Mouse (Mus musculus) CH12.LX (cell line): ENCODE measurements around the gene Dnajc16.

Experiments used
- CTCF ChIP-seq, 2 experiments: IDR thresholded peaks in 1 of 2; conservative IDR thresholded peaks in 1 of 2; 2 replicates each; pipeline ENCODE4 v1.5.1; 2011 to 2012; ENCODE audit warnings: low read depth in 2 of 2, low read length in 2 of 2, improper control_type of control experiment in 1 of 2, inconsistent platforms in 1 of 2, mild to moderate bottlenecking in 1 of 2, moderate library complexity in 1 of 2
- EP300 ChIP-seq: IDR thresholded peaks from 2 replicates; pipeline ENCODE4 v1.6.1; 2011; ENCODE audit warnings: low read length, improper control_type of control experiment
- GABPA ChIP-seq: IDR thresholded peaks from 2 replicates; pipeline ENCODE4 v1.6.1; 2012; ENCODE audit warnings: low read depth, low read length, improper control_type of control experiment, inconsistent platforms; ENCODE audit not compliant: insufficient replicate concordance
- HCFC1 ChIP-seq: IDR thresholded peaks from 2 replicates; pipeline ENCODE4 v1.6.1; 2012; ENCODE audit warnings: low read depth, mild to moderate bottlenecking, inconsistent platforms, low read length, improper control_type of control experiment
- PAX5 ChIP-seq: IDR thresholded peaks from 2 replicates; pipeline ENCODE4 v1.6.1; 2012; ENCODE audit warnings: low read length, inconsistent platforms, mixed read lengths
- POLR2A ChIP-seq: IDR thresholded peaks from 2 replicates; pipeline ENCODE4 v1.6.1; 2011; ENCODE audit warnings: low read depth, mild to moderate bottlenecking, improper control_type of control experiment, low read length
- ZNF384 ChIP-seq: IDR thresholded peaks from 2 replicates; pipeline ENCODE4 v1.6.1; 2012; ENCODE audit warnings: low read depth, low read length, improper control_type of control experiment, inconsistent platforms

DNA sequence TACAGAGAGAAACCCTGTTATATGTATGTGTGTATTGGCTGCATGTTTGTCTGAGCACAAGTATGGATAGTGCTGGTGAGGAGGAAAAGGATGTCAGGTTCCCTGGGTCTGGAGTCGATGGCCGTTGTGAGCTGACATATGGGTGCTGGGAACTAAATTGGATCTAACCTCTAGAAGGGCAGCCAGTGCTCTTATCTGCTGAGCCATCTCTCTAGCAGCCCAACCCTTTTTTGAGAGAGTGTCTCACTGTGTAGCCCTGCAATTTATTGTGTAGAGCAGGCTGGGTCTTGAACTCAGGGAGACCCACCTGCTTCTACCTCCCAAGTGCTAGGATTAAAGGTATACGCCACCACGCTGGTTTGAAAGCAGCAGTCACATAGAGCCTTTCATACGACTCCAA, 65.5 kb downstream of the Dnajc16 start:
- TF ChIP-seq EP300: no peak
- TF ChIP-seq GABPA: no peak
- no peak for TF ChIP-seq CTCF (conservative IDR thresholded peaks at IDR 0.05 in 1 of 2, IDR thresholded peaks at IDR 0.05 in 1 of 2; ENCODE audit: low read depth in 2 of 2, low read length in 2 of 2)
- no peak for TF ChIP-seq HCFC1
- no peak for TF ChIP-seq ZNF384
- no peak for TF ChIP-seq PAX5
- TF ChIP-seq POLR2A: no peak
